Mouse (Mus musculus) hindbrain, embryonic 11.5 days (tissue): Measurements from ENCODE around the gene Bmp8a. TPM values are rescaled to one million over a fixed set of nuclear protein-coding genes. Genes with fewer than 3 reads are reported as not detected.
A peak's percentile ranks its signal among the peaks of the same experiment; 100 is the strongest.

Experiments
- ATAC-seq: fragments of 200-750 bp; cut with Nextera tagmentation; 2 replicates; pipeline ENCODE4 v1.8.0; 2017; ENCODE audit warnings: mild to moderate bottlenecking, moderate TSS enrichment, moderate library complexity; ENCODE audit not compliant: low FRiP score
- DNase-seq: peaks from one replicate; pipeline ENCODE4 v3.0.0-alpha.2; 2015; ENCODE audit warnings: low spot score
- H3K27ac ChIP-seq: fragments of 300-500 bp; sonication (generic); 2 replicates; pipeline ENCODE4 v1.5.1; 2014; ENCODE audit warnings: mild to moderate bottlenecking, low read depth, low read length
- H3K27me3 ChIP-seq: fragments of 300-500 bp; sonication (generic); 2 replicates; pipeline ENCODE4 v1.6.1; 2014; ENCODE audit warnings: mild to moderate bottlenecking, low read length, moderate library complexity, mixed read lengths; ENCODE audit not compliant: control insufficient read depth, insufficient read depth
- H3K36me3 ChIP-seq: fragments of 300-500 bp; sonication (generic); 2 replicates; pipeline ENCODE4 v1.6.1; 2014; ENCODE audit warnings: mild to moderate bottlenecking, low read length, moderate library complexity, mixed read lengths; ENCODE audit not compliant: control insufficient read depth, insufficient read depth
- H3K4me1 ChIP-seq: fragments of 300-500 bp; sonication (generic); replicated peaks from 2 replicates; pipeline ENCODE4 v1.6.1; 2014; ENCODE audit warnings: low read length, mixed read lengths; ENCODE audit not compliant: control insufficient read depth, insufficient read depth
- H3K4me2 ChIP-seq: fragments of 300-500 bp; sonication (generic); replicated peaks from 2 replicates; pipeline ENCODE4 v1.6.1; 2014; ENCODE audit warnings: mild to moderate bottlenecking, low read depth, low read length
- H3K4me3 ChIP-seq: fragments of 300-500 bp; sonication (generic); 2 replicates; pipeline ENCODE4 v1.5.1; 2014; ENCODE audit warnings: low read depth, low read length
- H3K9ac ChIP-seq: fragments of 300-500 bp; sonication (generic); 2 replicates; pipeline ENCODE4 v1.6.1; 2014; ENCODE audit warnings: low read depth, low read length
- H3K9me3 ChIP-seq: fragments of 300-500 bp; sonication (generic); 2 replicates; pipeline ENCODE4 v1.6.1; 2016; ENCODE audit warnings: low read length; ENCODE audit not compliant: control insufficient read depth
- WGBS: fragments of 180-500 bp; shearing (Covaris S2); extraction: QIAGEN DNeasy Blood & Tissue Kit; methylation state at CpG from one replicate; pipeline ENCODE4 v1.1.7; 2014; 5-methylcytosine and 5-hydroxymethylcytosine counted together
- polyA plus RNA-seq: library from polyadenylated mRNA; unstranded; fragments of >200 nt; fragmentation: Nextera tagmentation; extraction: Ambion mirVana; gene quantifications from 2 replicates; pipeline ENCODE4 v1.2.1, GENCODE M21; 2014

Gene Bmp8a
- 0.06 and 0.13 TPM in 2 replicates for polyA plus RNA-seq

GRCm38 (mm10) chr4:123342642-123343470 lies at the start of gene Bmp8a:
TSS of gene Bmp8a (minus strand) at chr4:123343252.
- under 1% methylated on average over 65 of the region's 65 CpGs for WGBS
- Histone ChIP-seq H3K4me3 (peak within 1 kb of the TSS; percentile 49), H3K9ac (peak within 1 kb of the TSS; percentile 47), H3K9me3 (no peaks in the 10 kb centered on the region), H3K27me3 (peaks cover 41% of the 10 kb centered on the region), H3K36me3 (no peaks in the 10 kb centered on the region), H3K4me2 (peak within 1 kb of the TSS; percentile 95), H3K4me1 (no peaks in the 10 kb centered on the region; the same call in 1 of the 2 replicates), H3K27ac (no peak within 1 kb of the TSS)
- ATAC-seq, result peak; percentile 91
- DNase-seq, result peak; percentile 91

DNA sequence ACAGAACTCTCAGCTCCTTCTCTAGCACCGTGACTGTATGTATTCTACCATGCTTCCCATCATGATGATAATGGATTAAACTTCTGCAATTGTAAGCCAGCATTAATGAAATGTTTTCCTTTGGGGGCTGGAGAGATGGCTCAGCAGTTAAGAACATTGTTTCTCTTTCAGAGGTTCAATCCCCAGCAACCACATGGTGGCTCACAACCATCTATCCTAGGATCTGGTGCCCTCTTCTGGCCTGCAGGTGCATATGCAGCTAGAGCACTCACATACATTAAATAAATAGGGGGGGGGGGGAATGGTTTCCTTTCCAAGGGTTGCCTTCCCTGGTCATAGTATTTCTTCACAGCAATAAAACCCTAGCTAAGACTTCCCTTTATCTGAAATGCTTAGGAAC lies 49.1 kb upstream of the Bmp8a start:
- H3K27ac ChIP-seq, result no peak overlapping the region
- ATAC-seq, result no peak
- no peaks in the 10 kb centered on the region for H3K27me3 ChIP-seq
- WGBS, result 100% methylated on average over 1 of the region's 1 CpGs
- H3K4me1 ChIP-seq, result no peaks in the 10 kb centered on the region
- DNase-seq, result peak; percentile 59
- no peak overlapping the region for H3K9ac ChIP-seq
- no peak overlapping the region for H3K4me2 ChIP-seq
- peaks cover 6% of the 10 kb centered on the region for H3K36me3 ChIP-seq
- H3K4me3 ChIP-seq, result no peak overlapping the region
- no peaks in the 10 kb centered on the region for H3K9me3 ChIP-seq

DNA sequence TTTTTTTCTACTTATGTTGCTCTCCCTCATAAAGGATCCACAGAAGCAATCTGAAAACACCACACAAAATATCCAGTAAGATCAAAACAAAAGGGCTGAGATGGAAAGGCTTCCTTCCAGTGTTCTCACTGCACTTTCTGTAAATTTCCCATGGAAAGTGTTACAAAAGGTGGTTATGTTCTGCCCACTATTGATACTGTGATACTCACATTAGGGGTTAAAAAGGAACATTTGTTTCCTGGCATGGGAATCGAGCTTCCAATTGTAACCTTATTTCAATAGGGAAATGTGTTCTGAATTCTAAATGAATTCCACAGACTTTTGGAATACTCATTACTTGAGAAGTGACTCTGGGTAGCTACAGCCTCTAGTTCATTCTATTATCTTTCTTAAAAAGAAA lies 42.0 kb upstream of the Bmp8a start:
- Histone ChIP-seq H3K27me3 (no peaks in the 10 kb centered on the region), H3K4me1 (no peaks in the 10 kb centered on the region), H3K27ac (peak overlapping the region; percentile 75), H3K36me3 (peaks cover 27% of the 10 kb centered on the region), H3K4me3 (no peak overlapping the region), H3K9ac (no peak overlapping the region), H3K4me2 (no peak overlapping the region), H3K9me3 (no peaks in the 10 kb centered on the region)
- WGBS, result 30% methylated on average over 1 of the region's 1 CpGs
- ATAC-seq, result peak; percentile 57; the same call in 1 of the 2 replicates
- no peak for DNase-seq

DNA sequence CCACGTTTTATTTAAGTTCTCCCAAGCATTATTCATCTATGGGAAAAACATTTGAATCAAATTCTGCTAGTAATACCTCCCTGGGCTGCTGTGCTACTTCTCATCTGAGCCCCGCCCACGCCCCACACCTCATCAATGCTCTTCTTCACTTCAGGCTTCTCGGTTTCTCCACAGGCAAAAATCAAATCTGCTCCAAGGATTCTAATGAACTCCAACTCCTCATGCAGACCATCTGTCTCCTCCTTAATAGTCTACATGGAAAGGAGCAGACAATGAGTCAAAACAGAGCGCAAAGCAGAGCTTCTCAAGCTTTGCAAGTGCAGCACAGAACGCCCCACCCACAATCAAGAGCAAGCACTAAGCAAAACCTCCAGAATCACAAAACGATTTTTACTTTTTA lies 40.1 kb upstream of the Bmp8a start:
- H3K27ac ChIP-seq, result no peak overlapping the region
- H3K4me3 ChIP-seq, result no peak overlapping the region
- no peaks in the 10 kb centered on the region for H3K4me1 ChIP-seq
- H3K9me3 ChIP-seq, result no peaks in the 10 kb centered on the region
- H3K4me2 ChIP-seq, result no peak overlapping the region
- DNase-seq (no peak), ATAC-seq (no peak)
- WGBS, result 94% methylated on average over 7 of the region's 7 CpGs
- peaks cover 32% of the 10 kb centered on the region for H3K36me3 ChIP-seq
- H3K27me3 ChIP-seq, result no peaks in the 10 kb centered on the region
- H3K9ac ChIP-seq, result no peak overlapping the region

GRCm38 (mm10) chr4:123382051-123382450 lies 39.0 kb upstream of the Bmp8a start:
- Histone ChIP-seq H3K4me3 (no peak overlapping the region), H3K4me1 (no peaks in the 10 kb centered on the region), H3K27me3 (no peaks in the 10 kb centered on the region), H3K36me3 (peaks cover 32% of the 10 kb centered on the region), H3K27ac (no peak overlapping the region), H3K9me3 (no peaks in the 10 kb centered on the region), H3K9ac (no peak overlapping the region), H3K4me2 (no peak overlapping the region)
- DNase-seq, result no peak
- ATAC-seq, result no peak
- WGBS, result 91% methylated on average over 4 of the region's 4 CpGs

GRCm38 (mm10) chr4:123381598-123381997 lies 38.5 kb upstream of the Bmp8a start:
- Histone ChIP-seq H3K27me3 (no peaks in the 10 kb centered on the region), H3K36me3 (peaks cover 30% of the 10 kb centered on the region), H3K9me3 (no peaks in the 10 kb centered on the region), H3K9ac (no peak overlapping the region), H3K4me1 (no peaks in the 10 kb centered on the region), H3K4me3 (no peak overlapping the region), H3K27ac (no peak overlapping the region), H3K4me2 (no peak overlapping the region)
- DNase-seq, result no peak
- no peak for ATAC-seq
- 93% methylated on average over 11 of the region's 11 CpGs for WGBS

DNA sequence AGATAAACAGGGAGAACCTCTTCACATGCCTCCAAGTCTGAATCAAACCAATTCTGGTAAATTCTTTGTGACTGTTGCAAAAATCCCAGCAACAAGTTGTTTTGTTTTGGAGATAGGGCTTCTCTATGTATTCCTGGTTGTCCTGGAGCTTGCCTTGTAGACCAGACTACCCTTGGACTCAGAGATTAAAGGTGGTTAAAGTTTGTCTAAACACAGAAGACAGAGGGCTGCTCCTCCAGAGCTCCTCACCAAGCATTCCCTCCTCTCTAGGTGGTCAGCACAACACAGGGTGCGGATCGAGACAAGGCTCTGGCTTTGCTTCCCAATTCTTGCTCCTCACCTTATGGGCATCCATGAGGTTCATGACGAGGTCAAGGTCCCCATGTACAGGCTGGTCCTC lies 33.0 kb upstream of the Bmp8a start:
- DNase-seq, result no peak
- Histone ChIP-seq H3K4me2 (no peak overlapping the region), H3K9me3 (no peaks in the 10 kb centered on the region), H3K36me3 (peaks cover 28% of the 10 kb centered on the region), H3K27ac (no peak overlapping the region), H3K9ac (no peak overlapping the region), H3K4me1 (no peaks in the 10 kb centered on the region), H3K27me3 (no peaks in the 10 kb centered on the region), H3K4me3 (no peak overlapping the region)
- ATAC-seq, result no peak
- 96% methylated on average over 3 of the region's 3 CpGs for WGBS

GRCm38 (mm10) chr4:123374316-123375008 lies 31.4 kb upstream of the Bmp8a start:
- WGBS, result 94% methylated on average over 12 of the region's 12 CpGs
- Histone ChIP-seq H3K27ac (no peak overlapping the region), H3K4me1 (no peaks in the 10 kb centered on the region), H3K36me3 (peaks cover 31% of the 10 kb centered on the region), H3K27me3 (no peaks in the 10 kb centered on the region), H3K9me3 (no peaks in the 10 kb centered on the region), H3K4me2 (no peak overlapping the region), H3K9ac (no peak overlapping the region), H3K4me3 (no peak overlapping the region)
- DNase-seq (no peak), ATAC-seq (no peak)
